Mouse (Mus musculus): ENCODE measurements around the gene Pitpnc1.

DNA sequence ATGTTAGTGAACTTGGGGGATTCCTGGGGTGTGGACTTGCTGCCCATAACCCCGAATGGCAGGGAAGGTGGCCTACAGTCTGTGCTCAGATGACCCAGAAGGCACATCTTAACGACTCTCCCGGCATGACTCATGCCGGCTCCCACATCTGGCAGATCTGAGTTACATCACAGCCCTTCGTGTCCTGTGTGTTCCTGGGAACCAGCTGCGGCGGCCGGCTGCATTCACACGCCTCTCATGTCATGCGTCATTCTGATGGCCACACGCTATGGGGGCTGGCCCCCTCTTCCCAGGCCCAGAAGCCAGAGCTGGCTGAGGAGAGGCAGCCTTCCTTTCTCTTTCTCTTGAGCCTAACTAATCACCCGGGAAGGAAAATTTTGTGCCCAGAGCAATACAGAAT is 94.2 kb downstream of the Pitpnc1 start:
- TF ChIP-seq CTCF (conservative IDR thresholded peaks at IDR 0.05; ENCODE audit: insufficient read depth, insufficient read length, low read depth, low read length) (no peak), POLR2A (IDR thresholded peaks at IDR 0.05; ENCODE audit: low read depth, low read length) (no peak)
